Mouse (Mus musculus) urinary bladder, postnatal 36 days (tissue): ENCODE measurements around the gene Rpl3.

Experiments
- DNase-seq, 2 experiments: peaks; one replicate each; pipeline ENCODE4 v3.0.0; 2022; ENCODE audit warnings: low spot score in 2 of 2, mixed read lengths in 1 of 2

Gene Rpl3

GRCm38 (mm10) chr15:80115256-80115655 is 23.6 kb upstream of the Rpl3 start:
- DNase-seq, result no peak

- no peak for DNase-seq
Measured at GRCm38 (mm10) chr15:80114414-80114813, 22.7 kb upstream of the Rpl3 start.

- no peak for DNase-seq
Measured at GRCm38 (mm10) chr15:80112499-80112898, 20.8 kb upstream of the Rpl3 start.

- no peak for DNase-seq
Measured at GRCm38 (mm10) chr15:80111436-80111835, 19.8 kb upstream of the Rpl3 start.

GRCm38 (mm10) chr15:80107575-80107974 is 15.9 kb upstream of the Rpl3 start:
- DNase-seq, result no peak

GRCm38 (mm10) chr15:80107143-80107542 is 15.5 kb upstream of the Rpl3 start:
- DNase-seq, result no peak

GRCm38 (mm10) chr15:80105490-80106410 is 14.1 kb upstream of the Rpl3 start:
- DNase-seq, result no peak

- DNase-seq, result no peak
Measured at GRCm38 (mm10) chr15:80102495-80102894, 10.8 kb upstream of the Rpl3 start.

- DNase-seq, result no peak
Measured at GRCm38 (mm10) chr15:80101503-80101902, 9.8 kb upstream of the Rpl3 start.

- no peak for DNase-seq
Measured at GRCm38 (mm10) chr15:80100871-80101270, 9.2 kb upstream of the Rpl3 start.

GRCm38 (mm10) chr15:80100196-80100595 is 8.5 kb upstream of the Rpl3 start:
- no peak for DNase-seq

GRCm38 (mm10) chr15:80099477-80099876 is 7.8 kb upstream of the Rpl3 start:
- DNase-seq, result no peak

GRCm38 (mm10) chr15:80098809-80099208 is 7.1 kb upstream of the Rpl3 start:
- DNase-seq, result no peak

GRCm38 (mm10) chr15:80097999-80098461 is 6.4 kb upstream of the Rpl3 start:
- no peak for DNase-seq

GRCm38 (mm10) chr15:80096946-80097881 is 5.5 kb upstream of the Rpl3 start:
- no peak for DNase-seq

- no peak for DNase-seq
Measured at GRCm38 (mm10) chr15:80096406-80096805, 4.7 kb upstream of the Rpl3 start.

GRCm38 (mm10) chr15:80095596-80095995 is 3.9 kb upstream of the Rpl3 start:
- no peak for DNase-seq

GRCm38 (mm10) chr15:80094201-80094600 is 2.5 kb upstream of the Rpl3 start:
- no peak for DNase-seq

GRCm38 (mm10) chr15:80092599-80092998 is 931 bp upstream of the Rpl3 start:
- DNase-seq, result no peak

- no peak for DNase-seq
Measured at GRCm38 (mm10) chr15:80092041-80092441, 373 bp upstream of the Rpl3 start.

- DNase-seq, result no peak
Measured at GRCm38 (mm10) chr15:80090741-80091120, 937 bp downstream of the Rpl3 start.

- no peak for DNase-seq
Measured at GRCm38 (mm10) chr15:80090155-80090554, 1.5 kb downstream of the Rpl3 start.
